Mouse (Mus musculus) midbrain, embryonic 16.5 days (tissue): ENCODE measurements around the gene Tbc1d7. TPM values are rescaled to one million over a fixed set of nuclear protein-coding genes. Genes with fewer than 3 reads are reported as not detected.

Experiments used
- ATAC-seq: fragments of 200-750 bp; cut with Nextera tagmentation; 2 replicates; pipeline ENCODE4 v1.8.0; 2017; ENCODE audit warnings: moderate TSS enrichment
- H3K27ac ChIP-seq: fragments of 300-500 bp; sonication (generic); 2 replicates; pipeline ENCODE4 v1.5.1; 2014; ENCODE audit warnings: mild to moderate bottlenecking, low read length, mixed read lengths
- H3K27me3 ChIP-seq: fragments of 300-500 bp; sonication (generic); 2 replicates; pipeline ENCODE4 v1.6.1; 2014; ENCODE audit warnings: low read depth, low read length, mixed read lengths; ENCODE audit not compliant: control insufficient read depth, insufficient read depth
- H3K36me3 ChIP-seq: fragments of 300-500 bp; sonication (generic); 2 replicates; pipeline ENCODE4 v1.6.1; 2014; ENCODE audit warnings: mild to moderate bottlenecking, low read length, moderate library complexity, mixed read lengths; ENCODE audit not compliant: control insufficient read depth, insufficient read depth
- H3K4me1 ChIP-seq: fragments of 300-500 bp; sonication (generic); 2 replicates; pipeline ENCODE4 v1.6.1; 2014; ENCODE audit warnings: mild to moderate bottlenecking, low read length, mixed read lengths; ENCODE audit not compliant: control insufficient read depth, insufficient read depth
- H3K4me2 ChIP-seq: fragments of 300-500 bp; sonication (generic); 2 replicates; pipeline ENCODE4 v1.6.1; 2014; ENCODE audit warnings: mild to moderate bottlenecking, low read length, mixed read lengths
- H3K4me3 ChIP-seq: fragments of 300-500 bp; sonication (generic); 2 replicates; pipeline ENCODE4 v1.5.1; 2014; ENCODE audit warnings: low read depth, mild to moderate bottlenecking, low read length, moderate library complexity, mixed read lengths
- H3K9ac ChIP-seq: fragments of 300-500 bp; sonication (generic); 2 replicates; pipeline ENCODE4 v1.6.1; 2014; ENCODE audit warnings: low read depth, low read length, mixed read lengths
- H3K9me3 ChIP-seq: fragments of 300-500 bp; sonication (generic); replicated peaks from 2 replicates; pipeline ENCODE4 v1.6.1; 2014; ENCODE audit warnings: mild to moderate bottlenecking, low read length, mixed read lengths; ENCODE audit not compliant: control insufficient read depth, poor library complexity, severe bottlenecking
- WGBS: fragments of 180-500 bp; shearing (Covaris S2); extraction: QIAGEN DNeasy Blood & Tissue Kit; methylation state at CpG from one replicate; pipeline ENCODE4 v1.1.7; 2014; 5-methylcytosine and 5-hydroxymethylcytosine counted together
- polyA plus RNA-seq: library from polyadenylated mRNA; unstranded; fragments of >200 nt; fragmentation: Nextera tagmentation; extraction: Ambion mirVana; gene quantifications from 2 replicates; pipeline ENCODE4 v1.2.1, GENCODE M21; 2015

Gene Tbc1d7
- polyA plus RNA-seq, 1 experiment from 2014 or later = 91.8 TPM

- no peak for ATAC-seq
- Histone ChIP-seq H3K27me3 (no peaks in the 10 kb centered on the region), H3K27ac (no peak overlapping the region), H3K4me3 (no peak overlapping the region), H3K4me2 (no peak overlapping the region), H3K36me3 (peaks cover 28% of the 10 kb centered on the region), H3K9me3 (no peaks in the 10 kb centered on the region), H3K9ac (no peak overlapping the region), H3K4me1 (no peaks in the 10 kb centered on the region)
- WGBS = 71% methylated on average over 4 of the region's 4 CpGs
Measured at GRCm38 (mm10) chr13:43134468-43134867, 36.8 kb downstream of the Tbc1d7 start.

- Histone ChIP-seq H3K4me2 (no peak overlapping the region), H3K4me3 (no peak overlapping the region), H3K27ac (no peak overlapping the region), H3K9ac (no peak overlapping the region), H3K36me3 (peaks cover 28% of the 10 kb centered on the region), H3K27me3 (no peaks in the 10 kb centered on the region), H3K4me1 (no peaks in the 10 kb centered on the region), H3K9me3 (no peaks in the 10 kb centered on the region)
- 63% methylated on average over 7 of the region's 7 CpGs for WGBS
- ATAC-seq = no peak
Measured at GRCm38 (mm10) chr13:43133400-43133799, 37.9 kb downstream of the Tbc1d7 start.

- WGBS = 67% methylated on average over 9 of the region's 9 CpGs
- no peak overlapping the region for H3K27ac ChIP-seq
- no peaks in the 10 kb centered on the region for H3K9me3 ChIP-seq
- no peaks in the 10 kb centered on the region for H3K27me3 ChIP-seq
- peaks cover 31% of the 10 kb centered on the region for H3K36me3 ChIP-seq
- H3K9ac ChIP-seq = no peak overlapping the region
- no peak overlapping the region for H3K4me2 ChIP-seq
- H3K4me3 ChIP-seq = no peak overlapping the region
- H3K4me1 ChIP-seq = no peaks in the 10 kb centered on the region
- no peak for ATAC-seq
Measured at GRCm38 (mm10) chr13:43132859-43133258, 38.4 kb downstream of the Tbc1d7 start.

GRCm38 (mm10) chr13:43131741-43132191 is 39.5 kb downstream of the Tbc1d7 start:
- 76% methylated on average over 10 of the region's 10 CpGs for WGBS
- Histone ChIP-seq H3K36me3 (peaks cover 30% of the 10 kb centered on the region), H3K4me2 (no peak overlapping the region), H3K4me1 (no peaks in the 10 kb centered on the region), H3K4me3 (no peak overlapping the region), H3K27ac (no peak overlapping the region), H3K27me3 (no peaks in the 10 kb centered on the region), H3K9me3 (no peaks in the 10 kb centered on the region), H3K9ac (no peak overlapping the region)
- no peak for ATAC-seq

GRCm38 (mm10) chr13:43130161-43130560 is 41.1 kb downstream of the Tbc1d7 start:
- Histone ChIP-seq H3K27ac (no peak overlapping the region), H3K9me3 (no peaks in the 10 kb centered on the region), H3K9ac (no peak overlapping the region), H3K4me2 (no peak overlapping the region), H3K4me3 (no peak overlapping the region), H3K4me1 (no peaks in the 10 kb centered on the region), H3K36me3 (peaks cover 22% of the 10 kb centered on the region), H3K27me3 (no peaks in the 10 kb centered on the region)
- ATAC-seq = no peak
- 80% methylated on average over 6 of the region's 6 CpGs for WGBS

- Histone ChIP-seq H3K9me3 (no peaks in the 10 kb centered on the region), H3K9ac (no peak overlapping the region), H3K4me1 (no peaks in the 10 kb centered on the region), H3K27ac (no peak overlapping the region), H3K4me3 (no peak overlapping the region), H3K27me3 (no peaks in the 10 kb centered on the region), H3K36me3 (0 out of 2 replicates have a peak, but pooled peaks cover 4% of the 10 kb centered on the region), H3K4me2 (no peak overlapping the region)
- ATAC-seq = no peak
- 62% methylated on average over 3 of the region's 4 CpGs for WGBS
Measured at GRCm38 (mm10) chr13:43124683-43125074, 46.6 kb downstream of the Tbc1d7 start.

- Histone ChIP-seq H3K27ac (no peak overlapping the region), H3K4me2 (no peak overlapping the region), H3K9me3 (no peaks in the 10 kb centered on the region), H3K4me3 (no peak overlapping the region), H3K4me1 (no peaks in the 10 kb centered on the region), H3K36me3 (0 out of 2 replicates have a peak, but pooled peaks cover 4% of the 10 kb centered on the region), H3K9ac (no peak overlapping the region), H3K27me3 (no peaks in the 10 kb centered on the region)
- 59% methylated on average over 17 of the region's 17 CpGs for WGBS
- ATAC-seq = no peak
Measured at GRCm38 (mm10) chr13:43123895-43124682, 47.2 kb downstream of the Tbc1d7 start.

GRCm38 (mm10) chr13:43122306-43123070 is 48.8 kb downstream of the Tbc1d7 start:
- WGBS = 68% methylated on average over 16 of the region's 16 CpGs
- Histone ChIP-seq H3K27ac (no peak overlapping the region), H3K27me3 (no peaks in the 10 kb centered on the region), H3K9me3 (no peaks in the 10 kb centered on the region), H3K4me2 (no peak overlapping the region), H3K4me1 (no peaks in the 10 kb centered on the region), H3K9ac (no peak overlapping the region), H3K36me3 (no peaks in the 10 kb centered on the region), H3K4me3 (no peak overlapping the region)
- ATAC-seq = no peak

GRCm38 (mm10) chr13:43113141-43113540 is 58.2 kb downstream of the Tbc1d7 start:
- no peak overlapping the region for H3K4me3 ChIP-seq
- no peak for ATAC-seq
- no peak overlapping the region for H3K4me2 ChIP-seq
- H3K27me3 ChIP-seq = no peaks in the 10 kb centered on the region
- no peak overlapping the region for H3K9ac ChIP-seq
- H3K27ac ChIP-seq = no peak overlapping the region
- WGBS = 90% methylated on average over 3 of the region's 3 CpGs
- no peaks in the 10 kb centered on the region for H3K36me3 ChIP-seq
- no peaks in the 10 kb centered on the region for H3K4me1 ChIP-seq
- no peaks in the 10 kb centered on the region for H3K9me3 ChIP-seq
